Mouse (Mus musculus) splenic B cell, adult 2 months (primary cell): ENCODE data around the gene Ehmt2.
A peak's percentile ranks its signal among the peaks of the same experiment; 100 is the strongest.
"Not testable (repeated sequence)": the region's sequence is repeated elsewhere in the genome, so short reads cannot be mapped to it uniquely, and the experiment has no call there.

Experiments used
- DNase-seq: peaks from one replicate; pipeline ENCODE4 v3.0.0-alpha.2; 2011; ENCODE audit warnings: low read depth, low spot score
- H3K27me3 ChIP-seq: 2 replicates; pipeline ENCODE4 v1.6.1; 2012; ENCODE audit warnings: mild to moderate bottlenecking, low read length, moderate library complexity, mixed read lengths; ENCODE audit not compliant: control insufficient read depth, poor library complexity, insufficient read depth, severe bottlenecking
- H3K36me3 ChIP-seq: 2 replicates; pipeline ENCODE4 v1.6.1; 2012; ENCODE audit warnings: mild to moderate bottlenecking, low read length, moderate library complexity, mixed read lengths; ENCODE audit not compliant: control insufficient read depth, poor library complexity, insufficient read depth, severe bottlenecking

Ehmt2 gene

GRCm38 (mm10) chr17:34899053-34899889 lies 1.0 kb downstream of the Ehmt2 start:
- DNase-seq: peak; percentile 34
- Histone ChIP-seq H3K27me3 (no peaks in the 10 kb centered on the region), H3K36me3 (0 out of 2 replicates have a peak, but pooled peaks cover 3% of the 10 kb centered on the region)

GRCm38 (mm10) chr17:34899890-34900243 lies 1.6 kb downstream of the Ehmt2 start:
- no peaks in the 10 kb centered on the region for H3K27me3 ChIP-seq
- DNase-seq: peak; percentile 24
- H3K36me3 ChIP-seq: 0 out of 2 replicates have a peak, but pooled peaks cover 3% of the 10 kb centered on the region

- DNase-seq: peak; percentile 35
- not testable (repeated sequence) for H3K36me3 ChIP-seq, H3K27me3 ChIP-seq
These were observed 2.6 kb downstream of the Ehmt2 start for GRCm38 (mm10) chr17:34900826-34901225.

GRCm38 (mm10) chr17:34901948-34902347 lies 3.7 kb downstream of the Ehmt2 start:
- not testable (repeated sequence) for DNase-seq, H3K27me3 ChIP-seq, H3K36me3 ChIP-seq

DNA sequence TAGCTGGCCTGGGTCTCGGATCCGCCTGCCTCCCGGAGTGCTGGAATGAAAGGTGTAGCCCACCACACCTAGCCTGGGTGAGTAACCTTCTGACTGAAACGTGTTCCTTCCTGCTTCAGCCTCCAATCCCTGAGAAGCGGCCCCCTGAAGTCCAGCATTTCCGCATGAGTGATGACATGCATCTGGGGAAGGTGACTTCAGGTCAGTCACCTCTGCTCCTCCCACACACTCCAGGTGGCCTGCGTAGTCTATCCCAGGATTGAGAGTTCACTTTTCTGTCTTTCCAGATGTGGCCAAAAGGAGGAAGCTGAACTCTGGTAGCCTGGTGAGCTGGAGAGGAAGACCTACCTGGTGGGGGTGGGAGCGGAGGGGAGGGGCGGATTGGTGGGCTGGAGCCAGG lies 4.6 kb downstream of the Ehmt2 start:
- Histone ChIP-seq H3K27me3 (no peaks in the 10 kb centered on the region), H3K36me3 (peaks cover 9% of the 10 kb centered on the region)
- no peak for DNase-seq

DNA sequence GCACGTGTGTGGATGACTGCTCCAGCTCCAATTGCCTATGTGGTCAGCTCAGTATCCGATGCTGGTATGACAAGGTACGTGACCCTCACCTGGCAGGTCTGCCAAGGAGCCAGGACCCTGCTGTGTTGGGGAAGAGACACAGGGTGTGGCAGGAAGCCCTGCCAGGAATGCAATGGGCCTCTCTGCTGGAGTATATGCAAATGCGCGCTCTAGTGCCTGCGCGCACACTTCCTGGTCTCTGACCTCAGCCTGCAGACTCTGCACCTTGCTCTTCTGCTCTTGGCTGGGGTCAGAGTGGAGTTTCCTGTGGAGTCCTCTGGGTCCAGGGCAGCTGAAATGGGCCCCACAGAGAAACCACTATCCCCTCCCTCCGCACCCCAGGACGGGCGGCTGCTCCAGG lies 12.7 kb downstream of the Ehmt2 start:
- peaks cover 11% of the 10 kb centered on the region for H3K36me3 ChIP-seq
- peak; percentile 13 for DNase-seq
- no peaks in the 10 kb centered on the region for H3K27me3 ChIP-seq

GRCm38 (mm10) chr17:34911945-34912351 lies 13.7 kb downstream of the Ehmt2 start:
- Histone ChIP-seq H3K36me3 (peaks cover 8% of the 10 kb centered on the region), H3K27me3 (no peaks in the 10 kb centered on the region)
- peak; percentile 93 for DNase-seq

DNA sequence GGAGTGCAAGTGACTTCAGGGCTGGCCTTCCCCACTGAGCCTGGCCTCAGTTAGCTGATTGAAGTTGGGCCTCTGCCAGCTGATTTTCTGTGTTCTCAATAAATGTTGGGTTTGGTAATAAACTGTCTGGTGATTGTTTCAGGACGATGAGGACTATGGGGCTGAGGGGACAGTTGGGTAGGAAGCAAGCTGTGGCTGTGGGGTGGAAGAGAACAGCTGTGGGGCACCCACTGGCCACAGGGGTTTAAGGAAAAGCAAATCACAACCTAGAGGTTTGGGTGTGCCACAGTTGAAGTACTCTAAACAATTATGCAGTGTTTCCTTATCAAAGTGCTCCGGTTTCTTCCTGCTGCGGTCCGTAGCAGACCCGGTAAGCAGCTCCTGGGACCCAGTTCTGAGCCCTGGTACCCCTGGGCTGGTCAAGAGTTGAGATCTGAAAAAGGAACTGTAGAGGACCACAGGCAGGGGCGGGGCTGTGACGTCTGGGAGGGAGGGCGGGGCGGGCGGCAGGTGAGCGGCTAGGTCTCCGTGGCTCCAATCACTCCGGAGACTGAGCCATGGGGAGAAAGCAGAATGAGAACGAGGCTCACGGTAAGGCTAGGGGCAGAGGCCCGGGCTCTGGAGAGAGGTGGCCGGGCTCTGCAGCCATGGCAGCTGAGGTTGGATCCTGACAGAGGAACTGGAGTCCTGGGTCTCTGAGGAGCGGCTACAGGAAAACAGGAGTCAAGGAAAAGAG lies 15.8 kb downstream of the Ehmt2 start, which contains the start of gene Slc44a4:
Gene Slc44a4, plus strand, starts transcription at position 537 of the 736 bp plus-strand sequence.
- H3K27me3 ChIP-seq: no peaks in the 10 kb centered on the region
- H3K36me3 ChIP-seq: peaks cover 6% of the 10 kb centered on the region
- no peak for DNase-seq

- Histone ChIP-seq H3K27me3 (no peaks in the 10 kb centered on the region), H3K36me3 (peaks cover 4% of the 10 kb centered on the region; the same call in 1 of the 2 replicates)
- peak; percentile 21 for DNase-seq
These were observed 17.2 kb downstream of the Ehmt2 start for GRCm38 (mm10) chr17:34915410-34915831.

DNA sequence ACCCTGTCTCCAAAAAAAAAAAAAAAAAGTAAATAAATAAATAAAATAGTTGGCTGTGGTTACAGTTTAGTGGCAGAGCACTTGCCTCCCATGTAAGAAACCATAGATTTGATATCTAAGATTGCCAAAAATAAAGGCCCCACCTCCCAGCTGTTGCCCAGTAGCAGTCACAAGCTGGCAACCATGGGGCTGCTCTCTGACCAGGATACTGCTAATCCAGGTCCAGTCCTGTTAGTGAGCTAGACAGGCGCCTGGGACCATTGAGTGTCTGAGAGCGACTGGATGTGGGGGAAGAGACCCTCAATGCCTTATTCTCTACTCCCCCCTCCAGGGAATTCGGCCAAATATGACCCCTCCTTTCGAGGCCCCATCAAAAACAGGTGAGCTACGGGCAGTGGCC lies 18.0 kb downstream of the Ehmt2 start:
- H3K27me3 ChIP-seq: no peaks in the 10 kb centered on the region
- peaks cover 4% of the 10 kb centered on the region; the same call in 1 of the 2 replicates for H3K36me3 ChIP-seq
- no peak for DNase-seq

DNA sequence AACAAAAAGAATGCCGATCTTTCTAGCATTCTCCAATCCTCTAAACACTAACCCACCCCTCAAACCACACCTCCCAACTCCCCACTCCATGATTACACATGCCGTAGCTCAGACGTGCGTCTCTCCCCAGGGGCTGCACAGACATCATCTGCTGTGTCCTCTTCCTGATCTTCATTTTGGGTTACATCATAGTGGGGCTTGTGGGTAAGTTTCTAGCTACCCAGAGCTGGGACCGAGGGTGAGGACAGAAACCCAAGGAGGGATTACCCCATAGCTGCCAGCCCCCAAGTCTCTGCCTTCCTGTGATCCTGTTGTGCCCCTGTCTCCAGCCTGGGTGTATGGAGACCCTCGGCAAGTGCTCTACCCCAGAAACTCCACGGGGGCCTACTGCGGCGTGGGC lies 18.9 kb downstream of the Ehmt2 start:
- peaks cover 4% of the 10 kb centered on the region; the same call in 1 of the 2 replicates for H3K36me3 ChIP-seq
- no peaks in the 10 kb centered on the region for H3K27me3 ChIP-seq
- DNase-seq: no peak

GRCm38 (mm10) chr17:34922939-34923338 lies 24.7 kb downstream of the Ehmt2 start:
- Histone ChIP-seq H3K27me3 (no peaks in the 10 kb centered on the region), H3K36me3 (no peaks in the 10 kb centered on the region)
- no peak for DNase-seq

GRCm38 (mm10) chr17:34924258-34924657 lies 26.0 kb downstream of the Ehmt2 start:
- Histone ChIP-seq H3K36me3 (no peaks in the 10 kb centered on the region), H3K27me3 (no peaks in the 10 kb centered on the region)
- DNase-seq: no peak

- DNase-seq: no peak
- H3K36me3 ChIP-seq: no peaks in the 10 kb centered on the region
- H3K27me3 ChIP-seq: no peaks in the 10 kb centered on the region
These were observed 29.2 kb downstream of the Ehmt2 start for GRCm38 (mm10) chr17:34927306-34928019.
